Mouse (Mus musculus) left cerebral cortex, adult 8-10 months (tissue): ENCODE measurements around the gene Arhgdib. TPM values are rescaled to one million over a fixed set of nuclear protein-coding genes. Genes with fewer than 3 reads are reported as not detected.

Experiments used
- DNase-seq, 2 experiments: peaks; one replicate each; pipeline ENCODE4 v3.0.0; 2022; ENCODE audit warnings: low spot score in 2 of 2
- total RNA-seq, 4 experiments: library from RNA; stranded (reverse); gene quantifications; 2 replicates each; pipeline ENCODE4 v1.2.4; 2022

Arhgdib gene
- total RNA-seq, 4 experiments from 2014 or later: 16.0 to 24.1 (median 19.6) TPM

- DNase-seq: no peak
Observed at GRCm38 (mm10) chr6:136921601-136922000, 20.1 kb downstream of the Arhgdib start.

- peak; percentile 33 to 56 for DNase-seq
Observed at GRCm38 (mm10) chr6:136920320-136921257, 21.1 kb downstream of the Arhgdib start.

- DNase-seq: no peak
Observed at GRCm38 (mm10) chr6:136917885-136918284, 23.8 kb downstream of the Arhgdib start.

GRCm38 (mm10) chr6:136915721-136916395, 25.8 kb downstream of the Arhgdib start:
- DNase-seq: no peak

- no peak for DNase-seq
Observed at GRCm38 (mm10) chr6:136914234-136914633, 27.5 kb downstream of the Arhgdib start.

- no peak for DNase-seq
Observed at GRCm38 (mm10) chr6:136913384-136914126, 28.1 kb downstream of the Arhgdib start.

GRCm38 (mm10) chr6:136912751-136913265, 28.9 kb downstream of the Arhgdib start:
- DNase-seq: no peak

- DNase-seq: no peak
Observed at GRCm38 (mm10) chr6:136910247-136910890, 31.3 kb downstream of the Arhgdib start.

- no peak for DNase-seq
Observed at GRCm38 (mm10) chr6:136906937-136907293, 34.8 kb downstream of the Arhgdib start.

GRCm38 (mm10) chr6:136906283-136906936, 35.3 kb downstream of the Arhgdib start:
- no peak for DNase-seq

GRCm38 (mm10) chr6:136903885-136904470, 37.7 kb downstream of the Arhgdib start:
- no peak for DNase-seq

- no peak for DNase-seq
Observed at GRCm38 (mm10) chr6:136902527-136902926, 39.2 kb downstream of the Arhgdib start.

GRCm38 (mm10) chr6:136901010-136901409, 40.7 kb downstream of the Arhgdib start:
- DNase-seq: no peak

- no peak for DNase-seq
Observed at GRCm38 (mm10) chr6:136900369-136901009, 41.2 kb downstream of the Arhgdib start.

- DNase-seq: no peak
Observed at GRCm38 (mm10) chr6:136898954-136899353, 42.7 kb downstream of the Arhgdib start.

- no peak for DNase-seq
Observed at GRCm38 (mm10) chr6:136898222-136898621, 43.5 kb downstream of the Arhgdib start.

- DNase-seq: no peak
Observed at GRCm38 (mm10) chr6:136897789-136898188, 43.9 kb downstream of the Arhgdib start.

GRCm38 (mm10) chr6:136894532-136895339, 47.0 kb downstream of the Arhgdib start:
- no peak for DNase-seq

- DNase-seq: no peak
Observed at GRCm38 (mm10) chr6:136892002-136892401, 49.7 kb downstream of the Arhgdib start.
